7 mouse cellular contexts compared by ENCODE assay signal in genomic region chr6:52699899-52700298, GRCm38 (mm10).
"Had no signal": no experiment of that assay in that cellular context is flagged by ENCODE, and none has a peak within 500 bp of the region (broad histone marks: within the 10 kb centered on the region; RNA-seq: fewer than 3 reads in every experiment).

No protein-coding gene starts in this region.

- H3K9ac ChIP-seq: lung, embryonic 14.5 days; midbrain, embryonic 12.5 days; neural tube, embryonic 13.5 days; neural tube, embryonic 15.5 days had no signal

- H3K4me3 ChIP-seq: midbrain, embryonic 10.5 days; midbrain, embryonic 12.5 days; myocyte; neural tube, embryonic 13.5 days; neural tube, embryonic 15.5 days had no signal

- H3K4me1 ChIP-seq: midbrain, embryonic 10.5 days; midbrain, embryonic 12.5 days; neural tube, embryonic 13.5 days; neural tube, embryonic 15.5 days had no signal

- H3K4me2 ChIP-seq: lung, embryonic 14.5 days; midbrain, embryonic 12.5 days; neural tube, embryonic 13.5 days; neural tube, embryonic 15.5 days had no signal

- H3K36me3 ChIP-seq: midbrain, embryonic 10.5 days; midbrain, embryonic 12.5 days; neural tube, embryonic 13.5 days; neural tube, embryonic 15.5 days had no signal

- ATAC-seq: midbrain, embryonic 16.5 days had no signal

- H3K27me3 ChIP-seq: midbrain, embryonic 12.5 days; neural tube, embryonic 13.5 days; neural tube, embryonic 15.5 days had no signal

- H3K27ac ChIP-seq: midbrain, embryonic 10.5 days; midbrain, embryonic 12.5 days; neural tube, embryonic 13.5 days; neural tube, embryonic 15.5 days had no signal

- H3K9me3 ChIP-seq: midbrain, embryonic 10.5 days; midbrain, embryonic 12.5 days; neural tube, embryonic 13.5 days; neural tube, embryonic 15.5 days had no signal
